Mouse (Mus musculus): ENCODE results near the gene Pkn1. TPM values are rescaled to one million over a fixed set of nuclear protein-coding genes. Genes with fewer than 3 reads are reported as not detected.
A peak's percentile ranks its signal among the peaks of the same experiment; 100 is the strongest.

Pkn1 gene
- polyA plus RNA-seq, 1 experiment from 2014 or later: 33.6 TPM

DNA sequence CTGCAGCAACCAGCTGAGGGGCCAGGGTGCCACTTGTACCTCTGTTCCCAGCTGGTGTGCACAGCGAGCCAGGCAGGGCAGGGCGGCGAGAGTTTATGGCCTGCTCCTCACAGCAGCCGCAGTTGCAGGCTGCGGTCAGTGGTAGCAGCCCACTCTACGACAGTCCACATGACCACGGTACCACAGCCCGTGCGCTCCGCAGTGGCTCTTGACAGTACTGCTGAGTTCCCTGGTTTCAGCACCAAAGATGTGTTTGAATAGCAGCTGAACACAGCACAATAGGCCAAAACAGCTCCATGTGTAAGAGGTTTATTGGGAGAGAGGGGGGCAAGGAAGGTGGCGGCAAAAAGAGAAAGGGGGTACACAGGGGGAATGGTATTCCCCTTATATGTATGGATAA is 51.5 kb downstream of the Pkn1 start:
- H3K4me1 ChIP-seq (ENCODE audit: insufficient read depth, low read length): peaks cover 4% of the 10 kb centered on the region; the same call in 1 of the 2 replicates
- no peaks in the 10 kb centered on the region for H3K27me3 ChIP-seq (ENCODE audit: insufficient read depth, low read length)
- no peaks in the 10 kb centered on the region for H3K9me3 ChIP-seq (ENCODE audit: low read length)
- no peaks in the 10 kb centered on the region for H3K36me3 ChIP-seq (ENCODE audit: insufficient read depth, low read length)
- no peak overlapping the region for H3K4me2 ChIP-seq (replicated peaks; ENCODE audit: low read depth, low read length)
- 92% methylated on average over 11 of the region's 11 CpGs for WGBS
- H3K27ac ChIP-seq (ENCODE audit: low read length): no peak overlapping the region
- H3K4me3 ChIP-seq (ENCODE audit: low read length): no peak overlapping the region
- no peak overlapping the region for H3K9ac ChIP-seq (replicated peaks; ENCODE audit: low read length)
- no peak for ATAC-seq (ENCODE audit: low FRiP score, low TSS enrichment)

DNA sequence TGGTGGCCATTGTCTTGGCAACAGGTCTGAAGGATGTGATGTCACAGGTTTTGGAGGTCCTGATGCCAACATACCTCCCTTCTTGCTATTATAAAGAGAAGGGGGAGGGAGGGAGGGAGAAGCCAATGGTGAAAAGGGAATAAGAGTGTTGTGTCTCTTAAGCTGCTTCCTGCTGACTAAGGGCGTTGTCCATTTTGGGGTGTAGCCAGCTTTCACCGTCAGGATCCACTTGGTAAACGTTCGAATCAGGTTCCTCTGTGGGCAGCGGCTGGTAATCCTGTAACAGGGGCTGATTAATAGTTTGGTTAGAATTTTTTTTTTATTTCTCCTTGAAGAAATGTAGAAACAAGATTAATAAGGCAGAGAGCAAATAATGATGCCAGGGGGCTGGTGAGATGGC is 59.3 kb downstream of the Pkn1 start:
- H3K4me2 ChIP-seq (replicated peaks; ENCODE audit: low read depth, low read length): no peak overlapping the region
- no peaks in the 10 kb centered on the region for H3K4me1 ChIP-seq (ENCODE audit: insufficient read depth, low read length)
- ATAC-seq (ENCODE audit: low FRiP score, low TSS enrichment): no peak
- no peak overlapping the region for H3K27ac ChIP-seq (ENCODE audit: low read length)
- H3K27me3 ChIP-seq (ENCODE audit: insufficient read depth, low read length): no peaks in the 10 kb centered on the region
- peaks cover 7% of the 10 kb centered on the region; the same call in 1 of the 2 replicates for H3K9me3 ChIP-seq (ENCODE audit: low read length)
- WGBS: 69% methylated on average over 5 of the region's 5 CpGs
- H3K4me3 ChIP-seq (ENCODE audit: low read length): no peak overlapping the region
- H3K9ac ChIP-seq (replicated peaks; ENCODE audit: low read length): no peak overlapping the region
- no peaks in the 10 kb centered on the region for H3K36me3 ChIP-seq (ENCODE audit: insufficient read depth, low read length)

DNA sequence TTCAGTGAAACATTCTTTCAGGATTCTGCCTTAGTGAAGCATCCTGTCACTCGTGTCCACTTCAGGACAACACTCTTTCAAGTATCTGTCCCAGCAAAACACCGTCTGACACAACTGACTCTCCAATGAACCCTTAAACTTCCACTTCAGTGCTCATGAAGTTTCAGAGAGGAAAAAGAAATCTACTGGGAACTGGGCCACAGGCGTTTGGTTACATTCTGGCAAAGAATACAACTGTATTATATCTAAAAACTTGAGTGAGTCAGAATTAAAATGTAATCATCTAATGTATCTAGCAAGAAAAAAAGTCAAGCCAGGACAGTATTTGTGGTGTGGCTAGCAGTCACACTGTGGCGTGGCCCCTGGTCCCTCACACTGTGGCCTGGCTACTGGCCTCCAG is 60.1 kb downstream of the Pkn1 start:
- ATAC-seq (ENCODE audit: low FRiP score, low TSS enrichment): no peak
- H3K27ac ChIP-seq (ENCODE audit: low read length): no peak overlapping the region
- H3K4me1 ChIP-seq (ENCODE audit: insufficient read depth, low read length): no peaks in the 10 kb centered on the region
- H3K9me3 ChIP-seq (ENCODE audit: low read length): peaks cover 7% of the 10 kb centered on the region; the same call in 1 of the 2 replicates
- no peak overlapping the region for H3K4me2 ChIP-seq (replicated peaks; ENCODE audit: low read depth, low read length)
- no peak overlapping the region for H3K9ac ChIP-seq (replicated peaks; ENCODE audit: low read length)
- no peaks in the 10 kb centered on the region for H3K36me3 ChIP-seq (ENCODE audit: insufficient read depth, low read length)
- 74% methylated on average over 4 of the region's 4 CpGs for WGBS
- no peak overlapping the region for H3K4me3 ChIP-seq (ENCODE audit: low read length)
- H3K27me3 ChIP-seq (ENCODE audit: insufficient read depth, low read length): no peaks in the 10 kb centered on the region

DNA sequence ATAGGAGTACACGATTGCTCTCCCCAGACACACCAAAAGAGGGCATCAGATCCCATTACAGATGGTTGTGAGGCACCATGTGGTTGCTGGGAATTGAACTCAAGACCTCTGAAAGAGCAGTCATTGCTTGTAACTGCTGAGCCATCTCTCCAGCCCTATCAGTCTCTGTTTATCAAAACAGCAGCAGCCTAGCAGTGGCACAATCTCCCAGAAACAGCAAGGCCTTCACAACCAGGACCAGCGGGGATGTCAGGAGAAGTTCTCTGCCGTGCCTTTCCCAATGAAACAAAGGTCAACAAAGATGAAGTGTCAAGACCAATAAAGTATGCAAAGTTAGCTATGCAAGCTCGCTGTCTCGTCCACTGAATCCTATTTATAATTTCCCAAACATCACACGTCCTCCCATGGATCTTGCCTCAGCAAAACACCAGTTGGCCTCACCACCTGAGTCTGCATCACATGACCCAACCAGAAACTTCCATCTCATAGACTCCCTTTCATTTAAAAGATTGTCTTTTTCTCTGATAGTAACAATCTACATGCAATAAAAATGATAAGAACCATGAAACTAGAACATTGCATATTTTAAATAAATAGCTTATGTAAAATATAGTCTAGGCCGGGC is 66.8 kb downstream of the Pkn1 start:
- ATAC-seq (ENCODE audit: low FRiP score, low TSS enrichment): no peak
- Histone ChIP-seq H3K9ac (replicated peaks; ENCODE audit: low read length) (no peak overlapping the region), H3K27ac (ENCODE audit: low read length) (no peak overlapping the region), H3K36me3 (ENCODE audit: insufficient read depth, low read length) (no peaks in the 10 kb centered on the region), H3K4me2 (replicated peaks; ENCODE audit: low read depth, low read length) (no peak overlapping the region), H3K4me1 (ENCODE audit: insufficient read depth, low read length) (no peaks in the 10 kb centered on the region), H3K9me3 (ENCODE audit: low read length) (peaks cover 7% of the 10 kb centered on the region; the same call in 1 of the 2 replicates), H3K27me3 (ENCODE audit: insufficient read depth, low read length) (no peaks in the 10 kb centered on the region), H3K4me3 (ENCODE audit: low read length) (no peak overlapping the region)
- 79% methylated on average over 7 of the region's 7 CpGs for WGBS

DNA sequence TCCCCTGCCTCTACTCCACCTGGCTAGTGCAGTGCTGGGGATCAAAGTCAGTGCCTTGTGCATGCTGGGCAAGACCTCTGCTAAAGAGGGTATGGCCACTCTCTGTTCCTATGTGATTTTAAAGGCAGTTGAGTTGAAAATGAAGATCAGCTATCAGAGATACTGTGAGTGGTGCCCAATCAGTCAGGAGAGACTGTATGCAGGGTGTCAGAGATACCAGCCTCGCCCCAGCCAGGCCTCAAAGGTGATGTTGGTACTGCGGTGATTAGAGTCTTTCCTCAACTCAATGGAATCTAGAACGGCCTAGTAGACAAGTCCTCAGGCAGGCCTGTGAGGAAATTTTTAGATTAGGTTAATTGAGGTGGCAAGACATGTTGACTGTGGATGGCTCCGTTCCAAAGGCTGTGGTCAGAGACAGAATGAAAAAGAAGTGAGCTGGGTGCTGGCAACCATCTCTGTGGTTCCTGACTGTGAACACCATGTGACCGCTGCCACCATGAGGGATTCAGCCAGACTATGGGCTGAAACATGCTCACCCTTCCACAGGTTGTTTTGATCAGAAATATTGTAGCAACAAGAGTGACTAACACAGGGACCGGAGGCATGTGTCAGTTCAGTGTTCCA is 73.2 kb downstream of the Pkn1 start:
- H3K36me3 ChIP-seq (ENCODE audit: insufficient read depth, low read length): no peaks in the 10 kb centered on the region
- no peaks in the 10 kb centered on the region for H3K9me3 ChIP-seq (ENCODE audit: low read length)
- H3K9ac ChIP-seq (replicated peaks; ENCODE audit: low read length): no peak overlapping the region
- no peak overlapping the region for H3K27ac ChIP-seq (ENCODE audit: low read length)
- no peaks in the 10 kb centered on the region for H3K27me3 ChIP-seq (ENCODE audit: insufficient read depth, low read length)
- ATAC-seq (ENCODE audit: low FRiP score, low TSS enrichment): no peak
- no peaks in the 10 kb centered on the region for H3K4me1 ChIP-seq (ENCODE audit: insufficient read depth, low read length)
- no peak overlapping the region for H3K4me3 ChIP-seq (ENCODE audit: low read length)
- no peak overlapping the region for H3K4me2 ChIP-seq (replicated peaks; ENCODE audit: low read depth, low read length)
- WGBS: 88% methylated on average over 6 of the region's 6 CpGs

DNA sequence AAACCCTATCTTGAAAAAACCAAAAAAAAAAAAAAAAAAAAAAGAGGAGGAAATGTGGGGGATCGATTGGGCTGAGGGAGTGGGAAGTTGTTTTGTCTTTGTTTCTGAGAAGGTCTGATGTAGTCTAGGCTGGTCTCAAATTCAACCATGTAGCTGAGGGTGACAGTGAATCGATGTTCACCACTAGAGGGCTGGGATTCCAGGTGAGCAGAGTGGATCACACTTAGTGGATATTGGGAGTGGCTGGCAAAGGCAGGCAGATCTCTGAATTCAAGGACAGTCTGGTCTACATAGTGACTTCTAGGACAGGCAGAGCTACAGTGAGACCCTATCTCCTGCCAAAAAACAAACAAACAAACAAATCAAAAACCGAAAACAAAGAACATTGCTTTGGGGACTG is 74.2 kb downstream of the Pkn1 start:
- 0 out of 2 replicates have a peak, but pooled peaks have one; percentile 52 for ATAC-seq (ENCODE audit: low FRiP score, low TSS enrichment)
- Histone ChIP-seq H3K4me2 (replicated peaks; ENCODE audit: low read depth, low read length) (no peak overlapping the region), H3K27me3 (ENCODE audit: insufficient read depth, low read length) (no peaks in the 10 kb centered on the region), H3K9ac (replicated peaks; ENCODE audit: low read length) (no peak overlapping the region), H3K9me3 (ENCODE audit: low read length) (no peaks in the 10 kb centered on the region), H3K4me3 (ENCODE audit: low read length) (no peak overlapping the region), H3K4me1 (ENCODE audit: insufficient read depth, low read length) (no peaks in the 10 kb centered on the region), H3K27ac (ENCODE audit: low read length) (no peak overlapping the region), H3K36me3 (ENCODE audit: insufficient read depth, low read length) (no peaks in the 10 kb centered on the region)
- 40% methylated on average over 3 of the region's 3 CpGs for WGBS

DNA sequence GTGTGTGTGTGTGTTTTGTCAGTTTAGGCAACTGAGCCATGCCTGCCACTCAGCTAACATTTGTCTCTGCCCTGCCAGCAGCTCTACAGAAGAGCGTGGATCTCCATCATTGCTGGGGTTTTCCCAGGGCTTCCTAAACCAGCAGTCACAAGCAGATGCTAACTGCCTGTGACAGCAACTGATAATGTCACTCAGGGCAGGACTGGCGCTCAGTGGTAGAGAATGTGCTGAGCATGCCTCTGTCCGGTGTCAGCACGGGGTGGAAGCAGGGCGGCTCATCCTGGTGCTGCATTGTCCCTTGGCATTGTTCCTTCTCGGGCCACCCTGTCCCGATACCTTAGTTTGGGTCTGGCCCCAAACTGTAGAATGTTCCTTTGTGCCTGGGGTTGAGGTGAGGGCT is 75.4 kb downstream of the Pkn1 start:
- Histone ChIP-seq H3K9ac (replicated peaks; ENCODE audit: low read length) (no peak overlapping the region), H3K4me3 (ENCODE audit: low read length) (no peak overlapping the region), H3K4me2 (replicated peaks; ENCODE audit: low read depth, low read length) (no peak overlapping the region), H3K27me3 (ENCODE audit: insufficient read depth, low read length) (no peaks in the 10 kb centered on the region), H3K9me3 (ENCODE audit: low read length) (no peaks in the 10 kb centered on the region), H3K4me1 (ENCODE audit: insufficient read depth, low read length) (no peaks in the 10 kb centered on the region), H3K27ac (ENCODE audit: low read length) (no peak overlapping the region), H3K36me3 (ENCODE audit: insufficient read depth, low read length) (no peaks in the 10 kb centered on the region)
- ATAC-seq (ENCODE audit: low FRiP score, low TSS enrichment): no peak
- WGBS: 88% methylated on average over 7 of the region's 7 CpGs

DNA sequence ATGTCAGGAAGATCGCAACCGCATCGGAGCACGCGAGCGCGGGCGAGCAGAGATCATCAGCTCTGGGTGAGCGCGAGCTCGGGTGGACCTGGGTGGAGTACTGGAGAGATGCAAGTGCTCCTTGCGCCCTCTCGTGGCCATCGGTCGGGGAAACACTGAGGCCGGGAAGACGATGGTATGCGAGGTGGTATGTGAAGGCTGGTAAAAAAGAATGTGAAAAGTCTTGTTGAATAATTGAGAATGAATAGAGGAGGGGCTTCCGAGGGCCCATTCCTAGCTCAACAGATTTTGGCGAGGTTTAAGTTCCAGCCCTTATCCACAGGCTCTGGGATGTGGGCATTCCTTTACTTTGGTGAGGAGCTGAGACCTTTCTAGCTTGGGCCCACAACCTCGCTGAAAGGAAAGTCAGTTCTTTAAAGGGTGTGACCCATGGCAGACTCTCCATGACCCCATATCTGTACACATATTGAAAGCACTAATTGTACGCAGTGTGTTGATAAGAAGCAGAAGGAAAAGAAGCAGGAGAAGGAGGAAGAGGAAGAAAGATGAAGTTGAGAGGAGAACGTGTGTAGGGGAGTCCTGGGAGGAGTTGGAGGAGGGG is 76.5 kb downstream of the Pkn1 start:
- ATAC-seq (ENCODE audit: low FRiP score, low TSS enrichment): peak; percentile 87
- H3K4me1 ChIP-seq (ENCODE audit: insufficient read depth, low read length): no peaks in the 10 kb centered on the region
- H3K27ac ChIP-seq (ENCODE audit: low read length): no peak overlapping the region
- peak overlapping the region; percentile 45 for H3K4me3 ChIP-seq (ENCODE audit: low read length)
- H3K4me2 ChIP-seq (replicated peaks; ENCODE audit: low read depth, low read length): peak overlapping the region; percentile 71
- no peaks in the 10 kb centered on the region for H3K36me3 ChIP-seq (ENCODE audit: insufficient read depth, low read length)
- WGBS: 10% methylated on average over 23 of the region's 23 CpGs
- no peaks in the 10 kb centered on the region for H3K27me3 ChIP-seq (ENCODE audit: insufficient read depth, low read length)
- H3K9me3 ChIP-seq (ENCODE audit: low read length): no peaks in the 10 kb centered on the region
- H3K9ac ChIP-seq (replicated peaks; ENCODE audit: low read length): peak overlapping the region; percentile 61

DNA sequence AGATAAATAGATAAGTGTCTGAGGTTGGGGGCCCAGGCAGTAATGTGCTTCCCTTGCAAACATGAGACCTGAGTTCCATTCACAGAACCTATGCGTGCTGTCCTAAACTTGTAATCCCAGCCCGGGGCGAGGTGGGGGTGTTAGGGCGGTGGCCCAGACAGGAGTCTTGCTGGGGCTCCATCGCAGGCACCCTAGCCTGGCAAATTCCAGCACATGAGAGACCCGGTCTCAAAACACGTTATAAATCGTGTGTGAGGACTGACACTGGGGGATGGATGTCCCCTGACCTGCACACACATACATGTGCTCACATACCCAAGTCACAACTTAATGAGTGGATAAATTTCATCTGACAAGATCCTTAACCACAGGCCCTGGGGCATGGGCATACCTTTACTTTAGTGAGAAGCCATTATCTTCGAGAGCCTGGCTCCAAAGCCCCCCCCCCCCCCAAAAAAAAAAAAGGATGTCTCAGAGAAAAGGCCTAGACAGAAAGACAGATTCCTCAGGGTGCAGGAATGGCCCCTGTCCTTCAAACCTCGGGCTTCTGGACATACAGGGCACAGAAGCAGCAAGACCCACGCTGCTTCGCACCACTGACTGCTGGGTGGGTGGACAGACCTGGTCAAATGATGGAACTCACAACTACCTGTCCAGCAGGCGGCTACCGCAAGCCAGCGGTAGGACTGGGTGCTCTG is 77.1 kb downstream of the Pkn1 start:
- ATAC-seq (ENCODE audit: low FRiP score, low TSS enrichment): no peak; the same call in 1 of the 2 replicates
- Histone ChIP-seq H3K4me1 (ENCODE audit: insufficient read depth, low read length) (no peaks in the 10 kb centered on the region), H3K9me3 (ENCODE audit: low read length) (no peaks in the 10 kb centered on the region), H3K27ac (ENCODE audit: low read length) (no peak overlapping the region), H3K4me3 (ENCODE audit: low read length) (peak overlapping the region; percentile 45), H3K4me2 (replicated peaks; ENCODE audit: low read depth, low read length) (peak overlapping the region; percentile 71), H3K9ac (replicated peaks; ENCODE audit: low read length) (peak overlapping the region; percentile 61), H3K27me3 (ENCODE audit: insufficient read depth, low read length) (no peaks in the 10 kb centered on the region), H3K36me3 (ENCODE audit: insufficient read depth, low read length) (no peaks in the 10 kb centered on the region)
- 52% methylated on average over 15 of the region's 15 CpGs for WGBS

Measured in kidney, embryonic 16.5 days (tissue).